Mouse (Mus musculus): ENCODE results near the gene Trp53.
"Not testable (repeated sequence)": the region's sequence is repeated elsewhere in the genome, so short reads cannot be mapped to it uniquely, and the experiment has no call there.

The Trp53 gene

DNA sequence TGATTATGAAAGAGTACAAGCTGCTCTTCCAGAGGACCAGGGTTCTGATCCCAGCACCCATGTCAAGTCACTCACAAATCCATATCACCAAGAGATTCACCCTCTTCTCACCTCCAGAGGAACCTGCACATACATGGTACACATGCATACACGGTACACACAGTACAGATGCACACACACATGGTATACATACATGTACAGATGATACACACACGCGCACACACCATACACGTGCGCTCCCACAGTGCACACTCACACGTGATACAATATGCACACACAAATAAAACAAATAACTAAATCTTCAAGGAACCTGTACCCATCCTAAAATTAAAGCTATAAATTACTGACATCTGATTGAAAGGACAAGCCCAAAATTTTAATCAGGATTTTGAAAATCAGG, 14.7 kb downstream of the Trp53 start:
- DNase-seq (ENCODE audit: low read depth, low spot score) = no peak

DNA sequence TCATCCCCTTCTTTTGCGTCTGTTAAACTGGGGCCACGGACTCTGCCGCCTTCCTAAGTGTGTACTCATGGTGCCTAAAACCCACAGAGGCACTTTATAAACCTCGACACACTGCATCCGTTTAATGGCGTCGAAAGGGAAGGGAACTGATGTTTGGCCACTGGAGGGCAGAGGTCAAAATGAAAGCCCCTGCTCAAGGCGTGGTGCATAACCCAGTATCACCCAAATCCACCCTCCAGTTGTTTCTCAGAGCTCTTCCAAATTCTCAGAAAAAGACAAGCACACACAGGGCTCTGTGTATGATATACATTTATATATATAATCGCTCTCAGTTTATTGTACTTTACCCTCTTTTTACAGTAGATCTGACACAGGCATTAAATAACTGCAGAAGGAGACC, 19.3 kb downstream of the Trp53 start:
- no peak for DNase-seq (ENCODE audit: low read depth, low spot score)

GRCm38 (mm10) chr11:69600098-69600497, 19.9 kb downstream of the Trp53 start:
- DNase-seq (ENCODE audit: low read depth, low spot score) = no peak

DNA sequence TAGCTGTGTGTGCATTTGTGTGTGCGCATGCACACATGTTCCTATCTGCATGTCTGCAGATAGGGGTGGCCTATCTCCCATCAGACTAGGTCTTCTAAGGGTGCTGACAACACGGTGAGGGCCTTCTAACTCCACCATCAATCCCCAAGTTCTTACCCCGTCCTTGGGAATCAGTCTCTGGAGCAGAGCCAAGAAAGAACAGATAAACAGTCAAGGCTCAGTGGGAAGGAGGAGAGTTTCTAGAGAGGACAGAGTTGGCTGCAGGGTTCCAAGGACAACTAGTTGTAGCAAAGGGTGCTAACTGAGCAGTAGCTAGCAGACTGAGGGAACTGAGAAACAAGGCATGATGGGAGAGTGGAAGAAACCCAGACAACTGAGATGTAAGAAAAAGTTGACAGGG, 21.6 kb downstream of the Trp53 start:
- DNase-seq (ENCODE audit: low read depth, low spot score) = no peak

DNA sequence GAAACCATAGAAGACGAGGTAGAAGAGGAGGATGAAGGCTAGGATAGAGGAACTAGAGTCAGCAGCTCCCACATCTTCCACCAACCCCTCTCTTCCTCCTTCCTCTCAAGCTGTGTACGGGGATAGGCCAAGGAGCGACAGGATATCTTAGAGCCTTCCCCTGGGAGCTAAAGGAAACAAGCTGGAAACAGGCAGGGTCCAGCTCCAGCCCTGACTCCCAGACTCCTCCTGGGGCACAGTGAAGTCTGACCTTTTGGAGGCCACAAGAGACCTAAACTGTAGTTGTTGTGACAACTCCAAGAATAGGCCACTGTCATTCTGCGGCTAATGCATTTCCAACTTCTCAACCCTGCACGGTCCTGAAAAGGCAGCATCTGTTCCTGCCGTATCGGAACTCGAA, 23.4 kb downstream of the Trp53 start:
- DNase-seq (ENCODE audit: low read depth, low spot score) = no peak

- no peak for DNase-seq (ENCODE audit: low read depth, low spot score)
These were observed 24.2 kb downstream of the Trp53 start for GRCm38 (mm10) chr11:69604347-69604746.

GRCm38 (mm10) chr11:69604795-69605664, 24.9 kb downstream of the Trp53 start:
- DNase-seq (ENCODE audit: low read depth, low spot score) = no peak

- peak; percentile 66 for DNase-seq (ENCODE audit: low read depth, low spot score)
These were observed 25.7 kb downstream of the Trp53 start, which contains the start of gene Atp1b2 for GRCm38 (mm10) chr11:69605726-69606490. Gene Atp1b2 (minus strand): TSS chr11:69605942.

GRCm38 (mm10) chr11:69606491-69606795, 26.3 kb downstream of the Trp53 start:
- DNase-seq (ENCODE audit: low read depth, low spot score) = no peak

DNA sequence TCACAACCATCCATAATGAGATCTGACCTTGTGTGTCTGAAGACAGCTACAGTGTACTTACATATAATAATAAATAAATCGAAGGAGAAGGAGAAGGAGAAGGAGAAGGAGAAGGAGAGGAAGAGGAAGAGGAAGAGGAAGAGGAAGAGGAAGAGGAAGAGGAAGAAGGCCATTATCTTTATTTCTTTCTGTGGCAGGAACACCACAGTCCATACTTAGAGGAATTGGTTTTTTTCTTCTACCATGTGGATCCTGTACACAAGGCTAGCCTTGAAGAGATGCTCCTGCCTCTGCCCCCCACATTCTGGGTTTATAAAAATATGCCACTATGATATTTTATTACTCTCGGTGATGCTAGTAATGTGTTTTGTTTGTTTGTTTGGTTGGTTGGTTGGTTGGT, 26.7 kb downstream of the Trp53 start:
- DNase-seq (ENCODE audit: low read depth, low spot score) = no peak

GRCm38 (mm10) chr11:69608525-69608924, 28.4 kb downstream of the Trp53 start:
- DNase-seq (ENCODE audit: low read depth, low spot score) = no peak

DNA sequence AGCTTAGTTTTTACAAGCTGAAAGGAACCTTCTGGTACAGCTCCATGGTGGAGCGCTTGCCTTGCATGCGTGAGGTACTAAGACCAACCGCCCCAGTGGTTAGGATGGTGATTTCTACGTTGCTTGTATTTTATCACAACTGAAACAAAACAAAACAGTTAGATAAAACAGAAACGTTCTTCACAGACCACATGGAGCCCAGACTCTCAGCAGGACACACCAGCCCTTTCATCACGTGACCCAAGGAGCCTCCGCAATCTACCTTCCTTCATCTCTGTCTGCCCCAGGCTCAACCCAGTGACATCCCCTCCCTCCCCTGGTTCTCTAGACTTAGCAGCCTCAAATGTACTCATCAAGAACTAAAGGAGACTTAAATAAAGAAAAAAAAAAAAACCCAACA, 29.3 kb downstream of the Trp53 start:
- no peak for DNase-seq (ENCODE audit: low read depth, low spot score)

GRCm38 (mm10) chr11:69610899-69611298, 30.7 kb downstream of the Trp53 start:
- DNase-seq (ENCODE audit: low read depth, low spot score) = no peak

DNA sequence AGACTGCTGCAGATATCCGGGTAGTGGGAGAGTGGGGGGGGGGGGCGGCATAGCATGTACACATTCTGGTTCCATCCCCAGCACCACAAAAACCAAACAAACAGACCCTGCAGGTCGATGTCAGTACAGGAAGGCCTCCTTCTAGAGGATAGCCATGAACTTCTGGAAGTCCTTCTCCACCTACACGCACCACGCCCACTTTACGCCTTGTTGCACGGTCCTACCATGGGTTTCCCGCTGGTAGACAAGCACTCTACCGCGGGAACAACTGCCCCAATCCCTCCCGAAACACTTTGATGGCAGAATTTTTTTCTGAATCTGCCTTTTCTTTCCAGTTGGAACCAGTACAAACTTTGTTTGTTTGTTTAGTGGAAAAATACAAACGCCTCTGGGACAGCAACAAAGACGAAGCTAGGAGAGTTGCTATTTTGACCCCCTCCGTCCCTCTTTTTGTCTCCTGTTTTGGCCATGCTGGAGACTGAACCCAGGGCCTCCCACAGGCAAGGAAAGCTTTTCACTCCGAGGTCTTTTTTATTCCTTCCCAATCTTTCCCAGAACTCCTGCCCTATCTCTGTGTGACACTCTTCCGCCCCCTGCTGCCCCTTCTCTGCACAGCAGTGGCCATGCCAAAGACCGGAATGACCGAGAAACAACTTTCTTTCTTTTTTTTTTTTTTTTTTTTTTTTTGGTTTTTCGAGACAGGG, 33.5 kb downstream of the Trp53 start:
- DNase-seq (ENCODE audit: low read depth, low spot score) = peak; percentile 69

GRCm38 (mm10) chr11:69614257-69614588, 34.1 kb downstream of the Trp53 start:
- DNase-seq (ENCODE audit: low read depth, low spot score) = not testable (repeated sequence)

GRCm38 (mm10) chr11:69616781-69617180, 36.6 kb downstream of the Trp53 start:
- no peak for DNase-seq (ENCODE audit: low read depth, low spot score)

GRCm38 (mm10) chr11:69617805-69618204, 37.6 kb downstream of the Trp53 start, which contains the start of gene Shbg:
Gene Shbg (minus strand): TSS chr11:69617905.
- no peak for DNase-seq (ENCODE audit: low read depth, low spot score)

- no peak for DNase-seq (ENCODE audit: low read depth, low spot score)
These were observed 40.4 kb downstream of the Trp53 start for GRCm38 (mm10) chr11:69620394-69621081.

DNA sequence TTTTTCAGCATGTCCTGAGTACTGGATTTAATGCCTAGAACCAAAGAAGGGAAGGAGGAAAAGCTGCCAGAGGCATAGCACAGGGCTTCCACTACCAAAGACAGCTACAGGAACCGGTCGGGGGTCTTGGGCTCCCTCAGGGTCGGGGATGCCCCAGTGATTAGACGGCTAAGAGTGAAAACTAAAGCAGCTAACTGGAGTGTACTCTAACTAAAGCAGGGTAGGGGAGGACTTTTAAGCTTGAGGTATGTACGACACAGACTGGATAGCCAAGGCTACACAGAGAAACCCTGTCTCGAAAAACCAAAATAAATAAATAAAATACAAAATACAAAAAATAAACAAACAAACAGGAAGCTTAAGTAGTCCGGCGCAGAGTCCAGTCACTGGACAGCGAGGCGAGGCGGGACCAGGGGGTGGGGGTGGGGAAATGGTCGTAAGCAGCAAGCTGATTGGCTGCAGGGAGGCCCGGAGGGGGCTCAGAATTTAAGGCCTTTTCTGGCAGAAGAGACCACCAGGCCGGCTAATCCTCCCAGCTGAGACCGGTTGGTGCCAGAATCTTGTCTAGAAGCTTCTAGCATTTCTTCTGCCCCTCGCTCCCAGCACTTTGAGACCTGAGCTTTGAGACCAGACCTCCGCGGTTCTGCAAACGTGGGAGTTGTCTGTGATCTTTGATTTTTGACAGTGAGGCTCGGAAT, 41.6 kb downstream of the Trp53 start, which contains the start of gene Sat2:
Gene Sat2, plus strand, starts transcription at position 454 of the 698 bp plus-strand sequence.
- peak; percentile 66 for DNase-seq (ENCODE audit: low read depth, low spot score)

DNA sequence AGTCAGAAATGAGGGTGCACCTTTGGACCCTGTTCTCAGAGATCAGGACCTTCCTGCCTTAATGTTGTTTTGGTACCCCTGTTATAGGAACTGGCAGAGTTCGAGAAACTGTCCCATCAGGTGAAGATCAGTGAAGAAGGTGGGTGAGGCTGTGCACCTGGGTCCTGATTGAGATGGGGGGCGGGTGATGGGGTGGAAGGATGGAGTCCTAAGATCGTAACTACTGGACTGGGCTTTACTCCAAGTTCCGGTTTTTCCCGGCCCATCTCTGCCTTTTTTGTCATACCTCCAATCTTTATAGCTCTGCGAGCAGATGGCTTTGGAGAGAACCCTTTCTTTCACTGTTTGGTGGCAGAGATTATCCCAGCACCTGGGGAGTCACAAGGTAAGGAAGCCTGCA, 42.2 kb downstream of the Trp53 start:
- DNase-seq (ENCODE audit: low read depth, low spot score) = no peak

- no peak for DNase-seq (ENCODE audit: low read depth, low spot score)
These were observed 42.8 kb downstream of the Trp53 start for GRCm38 (mm10) chr11:69623006-69623405.

All from embryo, embryonic 11.5 days (tissue).